Mouse (Mus musculus): Measurements from ENCODE around the gene Scaf8. TPM values are rescaled to one million over a fixed set of nuclear protein-coding genes. Genes with fewer than 3 reads are reported as not detected.
"Not testable (repeated sequence)": the region's sequence is repeated elsewhere in the genome, so short reads cannot be mapped to it uniquely, and the experiment has no call there.

Scaf8 gene
- polyA plus RNA-seq, 1 experiment from 2014 or later = 4.2 TPM

DNA sequence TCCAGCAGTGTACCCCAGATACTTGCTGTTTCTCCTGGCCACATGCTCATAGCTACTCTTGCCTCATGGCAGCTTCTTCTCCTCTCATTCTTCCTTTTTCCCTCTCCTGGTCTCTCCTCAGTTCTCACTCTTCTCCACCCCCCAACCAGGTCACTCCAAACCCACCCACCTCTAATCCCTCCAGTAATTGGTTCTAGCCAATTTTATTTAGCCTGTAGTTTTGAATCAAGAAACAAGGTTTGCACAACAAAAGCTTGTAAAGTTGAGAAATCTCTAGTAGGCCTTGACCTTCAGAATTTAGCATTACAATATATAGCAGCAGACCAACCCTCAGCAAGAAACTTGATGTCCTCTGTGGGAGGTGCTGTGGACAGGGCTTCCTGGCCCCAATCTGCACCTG, 42.2 kb downstream of the Scaf8 start:
- TF ChIP-seq CTCF (IDR thresholded peaks at IDR 0.05; ENCODE audit: low read depth) (no peak), EP300 (IDR thresholded peaks at IDR 0.05; ENCODE audit: low read depth) (no peak)
- DNase-seq = no peak
- H3K4me1 ChIP-seq (ENCODE audit: insufficient read depth) = no peaks in the 10 kb centered on the region
- no peaks in the 10 kb centered on the region for H3K27me3 ChIP-seq (ENCODE audit: insufficient read depth, low read length)
- no peak overlapping the region for H3K4me2 ChIP-seq (ENCODE audit: low read depth, low read length)
- peaks cover 23% of the 10 kb centered on the region for H3K36me3 ChIP-seq (replicated peaks; ENCODE audit: insufficient read depth, low read length)
- no peaks in the 10 kb centered on the region for H3K9me3 ChIP-seq (ENCODE audit: low read length)
- H3K27ac ChIP-seq (ENCODE audit: low read depth) = no peak overlapping the region
- H3K9ac ChIP-seq (replicated peaks) = no peak overlapping the region
- no peak for ATAC-seq
- no peak overlapping the region for H3K4me3 ChIP-seq (ENCODE audit: low read depth, low read length)

DNA sequence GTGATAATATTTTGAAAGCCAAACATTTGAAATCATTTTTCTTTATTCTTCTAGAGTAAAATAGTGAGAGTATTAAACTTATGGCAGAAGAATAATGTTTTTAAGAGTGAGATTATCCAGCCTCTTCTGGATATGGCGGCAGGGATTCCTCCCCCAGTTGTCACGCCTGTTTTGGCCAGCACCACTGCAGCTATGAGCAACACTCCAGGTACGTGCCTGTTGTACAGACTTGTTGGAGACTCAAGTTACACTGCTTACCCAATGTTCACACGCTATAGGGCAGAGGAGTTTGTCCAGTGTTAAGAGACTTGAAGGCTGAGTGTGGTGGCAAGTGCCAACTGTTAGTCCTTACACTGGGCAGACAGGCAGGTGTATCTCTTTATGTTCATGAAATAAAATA, 48.1 kb downstream of the Scaf8 start:
- H3K36me3 ChIP-seq (replicated peaks; ENCODE audit: insufficient read depth, low read length) = peaks cover 13% of the 10 kb centered on the region
- no peak overlapping the region for H3K9ac ChIP-seq (replicated peaks)
- H3K4me2 ChIP-seq (ENCODE audit: low read depth, low read length) = no peak overlapping the region
- H3K4me1 ChIP-seq (ENCODE audit: insufficient read depth) = no peaks in the 10 kb centered on the region
- H3K27ac ChIP-seq (ENCODE audit: low read depth) = no peak overlapping the region
- no peaks in the 10 kb centered on the region for H3K9me3 ChIP-seq (ENCODE audit: low read length)
- no peak for TF ChIP-seq EP300 (IDR thresholded peaks at IDR 0.05; ENCODE audit: low read depth)
- no peak for TF ChIP-seq CTCF (IDR thresholded peaks at IDR 0.05; ENCODE audit: low read depth)
- 88% methylated on average over 4 of the region's 4 CpGs for WGBS (ENCODE audit: insufficient replicate concordance)
- no peaks in the 10 kb centered on the region for H3K27me3 ChIP-seq (ENCODE audit: insufficient read depth, low read length)
- DNase-seq (no peak), ATAC-seq (no peak)
- no peak overlapping the region for H3K4me3 ChIP-seq (ENCODE audit: low read depth, low read length)

GRCm38 (mm10) chr17:3180425-3180945, 65.7 kb downstream of the Scaf8 start:
- not testable (repeated sequence) for H3K4me1 ChIP-seq (ENCODE audit: insufficient read depth); DNase-seq; H3K27me3 ChIP-seq (ENCODE audit: insufficient read depth, low read length); H3K4me3 ChIP-seq (ENCODE audit: low read depth, low read length); H3K4me2 ChIP-seq (ENCODE audit: low read depth, low read length); ATAC-seq; H3K9ac ChIP-seq (replicated peaks); H3K27ac ChIP-seq (ENCODE audit: low read depth); H3K9me3 ChIP-seq (ENCODE audit: low read length)
- WGBS (ENCODE audit: insufficient replicate concordance) = 96% methylated on average over 1 of the region's 1 CpGs
- H3K36me3 ChIP-seq (replicated peaks; ENCODE audit: insufficient read depth, low read length) = peaks cover 20% of the 10 kb centered on the region

DNA sequence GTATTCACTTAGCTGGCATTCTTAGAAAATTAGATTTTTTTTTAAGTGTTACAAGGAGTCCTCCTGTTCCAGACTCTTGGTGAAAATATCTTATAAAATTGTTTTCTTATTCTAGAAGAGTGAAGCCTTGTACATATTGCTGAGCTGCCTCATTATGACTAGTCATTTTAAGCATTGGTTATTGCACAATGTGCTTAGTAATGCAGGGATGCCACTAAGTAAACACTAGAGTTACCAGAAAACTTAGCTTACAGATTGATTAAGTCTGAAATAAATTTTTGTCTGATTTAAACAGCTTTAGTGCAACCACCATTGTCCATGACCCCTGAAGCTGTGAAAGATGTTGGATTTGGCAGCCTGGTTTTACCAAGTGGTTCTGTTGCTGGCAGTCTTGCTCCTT, 80.7 kb downstream of the Scaf8 start:
- not testable (repeated sequence) for H3K27ac ChIP-seq (ENCODE audit: low read depth); H3K9ac ChIP-seq (replicated peaks); H3K9me3 ChIP-seq (ENCODE audit: low read length); H3K4me3 ChIP-seq (ENCODE audit: low read depth, low read length); H3K4me1 ChIP-seq (ENCODE audit: insufficient read depth); DNase-seq; ATAC-seq; H3K27me3 ChIP-seq (ENCODE audit: insufficient read depth, low read length); H3K4me2 ChIP-seq (ENCODE audit: low read depth, low read length)
- peaks cover 54% of the 10 kb centered on the region for H3K36me3 ChIP-seq (replicated peaks; ENCODE audit: insufficient read depth, low read length)

GRCm38 (mm10) chr17:3200328-3200727, 85.6 kb downstream of the Scaf8 start:
- H3K36me3 ChIP-seq (replicated peaks; ENCODE audit: insufficient read depth, low read length) = peaks cover 43% of the 10 kb centered on the region
- no peaks in the 10 kb centered on the region for H3K4me1 ChIP-seq (ENCODE audit: insufficient read depth)
- no peak overlapping the region for H3K9ac ChIP-seq (replicated peaks)
- no peaks in the 10 kb centered on the region for H3K9me3 ChIP-seq (ENCODE audit: low read length)
- H3K4me3 ChIP-seq (ENCODE audit: low read depth, low read length) = no peak overlapping the region
- no peak for ATAC-seq
- H3K27me3 ChIP-seq (ENCODE audit: insufficient read depth, low read length) = no peaks in the 10 kb centered on the region
- DNase-seq = no peak
- 90% methylated on average over 8 of the region's 8 CpGs for WGBS (ENCODE audit: insufficient replicate concordance)
- TF ChIP-seq EP300 (IDR thresholded peaks at IDR 0.05; ENCODE audit: low read depth) = no peak
- TF ChIP-seq CTCF (IDR thresholded peaks at IDR 0.05; ENCODE audit: low read depth) = no peak
- no peak overlapping the region for H3K4me2 ChIP-seq (ENCODE audit: low read depth, low read length)
- H3K27ac ChIP-seq (ENCODE audit: low read depth) = no peak overlapping the region

DNA sequence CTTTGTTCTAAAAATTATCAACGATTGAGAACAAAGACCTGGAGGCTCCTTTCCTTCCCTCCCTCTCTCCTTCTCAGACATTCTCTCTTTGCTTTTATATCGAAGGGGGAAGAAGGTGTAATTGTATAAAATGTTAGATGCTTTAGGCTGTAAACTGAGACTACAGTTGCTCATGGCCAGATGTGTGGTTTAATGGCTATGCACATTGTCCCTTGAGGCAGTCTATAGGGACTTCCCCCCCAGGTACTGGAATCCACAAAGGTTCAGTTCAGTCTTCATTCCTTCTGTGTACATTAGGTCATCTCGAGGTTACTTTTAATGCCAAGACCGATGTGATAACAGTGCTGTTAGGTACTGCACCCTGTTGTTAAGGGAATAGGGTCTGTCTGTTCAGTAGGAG, 89.1 kb downstream of the Scaf8 start:
- ATAC-seq = no peak
- Histone ChIP-seq H3K4me3 (ENCODE audit: low read depth, low read length) (no peak overlapping the region), H3K4me2 (ENCODE audit: low read depth, low read length) (no peak overlapping the region), H3K9me3 (ENCODE audit: low read length) (no peaks in the 10 kb centered on the region), H3K27me3 (ENCODE audit: insufficient read depth, low read length) (no peaks in the 10 kb centered on the region), H3K27ac (ENCODE audit: low read depth) (no peak overlapping the region), H3K4me1 (ENCODE audit: insufficient read depth) (no peaks in the 10 kb centered on the region), H3K36me3 (replicated peaks; ENCODE audit: insufficient read depth, low read length) (peaks cover 28% of the 10 kb centered on the region), H3K9ac (replicated peaks) (no peak overlapping the region)
- 71% methylated on average over 4 of the region's 4 CpGs for WGBS (ENCODE audit: insufficient replicate concordance)
- DNase-seq = no peak
- TF ChIP-seq CTCF (IDR thresholded peaks at IDR 0.05; ENCODE audit: low read depth) (no peak), EP300 (IDR thresholded peaks at IDR 0.05; ENCODE audit: low read depth) (no peak)

DNA sequence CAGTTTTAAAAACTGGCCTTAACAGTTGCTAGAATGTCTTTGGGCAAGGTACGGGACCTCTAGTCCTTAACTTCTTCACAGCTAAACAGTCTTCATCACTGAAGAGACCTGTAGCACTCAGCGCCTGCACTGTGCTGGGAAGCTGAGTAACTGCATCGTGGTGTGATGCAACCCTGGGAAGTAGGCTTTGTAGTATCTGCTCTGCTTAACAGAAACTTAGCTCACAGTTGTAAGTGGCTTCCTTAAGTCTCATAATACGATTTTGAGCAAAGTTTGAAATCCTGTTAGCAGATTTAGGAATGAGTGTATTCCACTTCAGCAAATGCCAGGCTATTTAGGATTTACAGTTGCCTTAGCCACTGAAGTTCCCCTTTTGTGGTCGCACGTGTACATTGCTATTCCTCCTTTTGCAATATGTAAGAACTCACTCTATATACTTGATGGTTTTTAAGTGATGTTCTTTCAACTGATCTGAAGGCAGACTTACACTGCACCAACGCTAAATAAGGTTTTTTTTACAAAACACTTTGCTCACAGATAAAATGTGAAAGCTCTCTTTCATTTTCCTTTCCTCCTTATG, 90.1 kb downstream of the Scaf8 start:
- DNase-seq (no peak), ATAC-seq (0 out of 2 replicates have a peak, but pooled peaks have one; percentile 45)
- Histone ChIP-seq H3K9ac (replicated peaks) (no peak overlapping the region), H3K9me3 (ENCODE audit: low read length) (no peaks in the 10 kb centered on the region), H3K4me2 (ENCODE audit: low read depth, low read length) (no peak overlapping the region), H3K27ac (ENCODE audit: low read depth) (no peak overlapping the region), H3K4me1 (ENCODE audit: insufficient read depth) (no peaks in the 10 kb centered on the region), H3K36me3 (replicated peaks; ENCODE audit: insufficient read depth, low read length) (peaks cover 23% of the 10 kb centered on the region), H3K4me3 (ENCODE audit: low read depth, low read length) (no peak overlapping the region), H3K27me3 (ENCODE audit: insufficient read depth, low read length) (no peaks in the 10 kb centered on the region)
- TF ChIP-seq CTCF (IDR thresholded peaks at IDR 0.05; ENCODE audit: low read depth) = no peak
- no peak for TF ChIP-seq EP300 (IDR thresholded peaks at IDR 0.05; ENCODE audit: low read depth)
- WGBS (ENCODE audit: insufficient replicate concordance) = 39% methylated on average over 7 of the region's 7 CpGs

Data from liver, postnatal 0 days (tissue).